Mouse (Mus musculus): ENCODE data around the gene Msh2.
A peak's percentile ranks its signal among the peaks of the same experiment; 100 is the strongest.

The Msh2 gene

DNA sequence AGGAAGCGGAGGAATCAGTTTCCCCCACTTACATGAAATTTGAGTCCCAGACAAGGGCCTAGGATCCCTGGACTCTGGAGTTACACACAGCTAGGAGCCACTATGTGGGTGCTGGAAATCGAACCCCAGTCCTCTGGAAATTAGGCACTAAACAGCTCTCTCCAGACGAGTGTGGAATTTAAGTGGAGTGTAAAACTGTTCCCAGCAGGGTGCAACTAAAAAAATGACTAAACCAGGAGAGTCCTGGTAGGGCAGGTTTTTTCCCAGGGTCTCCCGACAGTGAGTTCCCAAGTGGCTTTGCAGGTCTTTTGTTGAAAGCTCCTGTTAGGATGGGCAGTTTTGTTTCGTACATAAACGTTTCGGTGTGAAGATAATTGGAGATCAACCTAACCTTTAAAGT is 52.6 kb downstream of the Msh2 start:
- no peak for DNase-seq

GRCm38 (mm10) chr17:87726489-87727356 is 54.6 kb downstream of the Msh2 start:
- no peak for DNase-seq

- DNase-seq = no peak
Measured at GRCm38 (mm10) chr17:87731962-87732361, 59.8 kb downstream of the Msh2 start.

GRCm38 (mm10) chr17:87734471-87734870 is 62.3 kb downstream of the Msh2 start:
- no peak for DNase-seq

GRCm38 (mm10) chr17:87737144-87737543 is 65.0 kb downstream of the Msh2 start:
- no peak for DNase-seq

- DNase-seq = no peak
Measured at GRCm38 (mm10) chr17:87739835-87740234, 67.7 kb downstream of the Msh2 start.

DNA sequence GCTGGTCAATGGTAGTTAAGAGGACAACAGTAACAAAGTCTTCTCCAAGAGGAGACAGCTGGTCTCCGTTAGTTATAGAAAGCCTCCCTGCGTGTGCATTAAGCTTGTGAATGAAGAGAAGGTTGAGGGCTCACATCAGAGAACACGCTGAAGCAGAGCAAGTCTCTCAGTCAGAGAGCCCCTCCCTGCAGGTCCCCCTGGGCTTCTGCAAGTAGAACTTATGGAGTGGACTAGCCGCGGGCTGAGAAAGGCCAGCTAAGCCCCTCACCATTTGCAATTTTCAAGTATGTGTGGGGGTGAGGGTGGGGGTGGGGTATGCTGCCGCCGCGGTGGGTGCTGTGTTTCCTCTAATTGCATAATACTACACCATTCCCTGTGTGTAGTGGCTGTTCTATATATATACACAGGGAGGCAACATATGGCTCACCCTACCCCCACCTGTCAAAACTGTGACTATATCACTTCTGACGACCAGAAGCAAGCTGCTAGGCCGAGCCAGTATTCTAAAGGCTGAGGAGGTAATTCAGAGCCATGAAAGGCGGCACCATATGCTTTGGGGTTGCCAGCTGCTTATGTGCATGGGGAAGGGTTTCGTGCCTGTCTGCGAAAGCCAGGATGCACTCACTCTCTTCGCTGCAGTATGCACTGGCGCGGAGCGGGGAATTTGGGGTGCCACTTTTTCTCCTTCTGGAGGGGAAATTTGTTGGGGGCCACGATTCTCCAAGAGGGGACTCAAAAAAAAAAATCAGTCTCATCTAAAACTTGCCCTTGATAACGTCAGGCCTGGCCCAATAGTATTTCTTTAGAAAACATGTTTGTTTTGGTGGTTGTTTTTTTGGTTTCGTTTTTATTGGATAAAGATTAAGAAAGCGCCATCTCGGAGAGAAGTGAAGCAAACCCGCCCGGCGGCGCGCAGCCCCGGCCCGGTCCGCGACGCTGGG is 73.1 kb downstream of the Msh2 start:
- no peak for DNase-seq

DNA sequence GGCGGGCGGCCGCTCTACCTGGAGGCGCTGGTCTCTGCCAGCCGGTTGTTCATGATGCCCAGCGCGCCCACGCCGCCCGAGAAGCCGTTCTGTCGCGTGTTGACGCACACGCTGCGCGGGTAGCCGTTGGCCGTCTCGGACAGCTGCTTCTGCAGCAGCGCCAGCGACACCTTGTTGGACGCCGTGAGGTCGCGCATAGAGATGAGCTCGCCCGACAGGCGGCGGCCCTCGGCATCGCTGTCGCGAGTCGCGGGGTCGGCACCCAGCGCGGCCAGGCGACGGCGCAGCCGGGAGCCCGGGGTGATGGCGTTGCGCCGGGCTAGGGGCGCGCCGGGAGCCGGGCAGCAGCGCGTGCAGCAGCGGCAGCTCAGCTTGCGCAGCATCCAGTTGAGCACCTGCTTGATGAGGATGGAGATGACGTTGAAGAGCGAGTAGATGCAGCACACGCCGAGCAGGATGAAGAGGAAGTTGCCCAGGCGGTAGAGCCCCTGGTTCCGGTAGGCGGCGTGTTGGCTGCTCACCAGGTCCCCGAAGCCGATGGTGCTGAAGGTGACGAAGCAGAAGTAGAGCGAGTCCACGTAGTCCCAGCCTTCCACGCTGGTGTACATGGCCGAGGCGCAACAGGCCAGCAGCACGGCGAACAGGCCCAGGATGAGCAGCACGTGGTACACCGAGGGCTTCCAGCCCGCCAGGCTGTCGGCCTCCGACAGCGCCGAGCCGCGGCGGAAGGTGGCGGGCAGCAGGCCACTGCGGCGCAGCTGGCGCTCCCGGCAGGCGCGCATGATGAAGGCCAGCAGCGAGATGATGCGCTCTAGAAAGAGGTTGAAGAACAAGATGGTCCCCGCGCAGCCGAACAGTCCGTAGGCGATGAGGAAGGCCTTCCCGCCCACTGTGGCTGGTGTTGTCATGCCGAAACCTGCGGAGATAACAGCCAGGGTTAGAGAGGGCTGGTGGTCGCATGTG is 74.1 kb downstream of the Msh2 start:
- DNase-seq = peak; percentile 70

GRCm38 (mm10) chr17:87760315-87760714 is 88.2 kb downstream of the Msh2 start:
- no peak for DNase-seq

- DNase-seq = no peak
Measured at GRCm38 (mm10) chr17:87763146-87763545, 91.0 kb downstream of the Msh2 start.

GRCm38 (mm10) chr17:87765031-87765430 is 92.9 kb downstream of the Msh2 start:
- no peak for DNase-seq

DNA sequence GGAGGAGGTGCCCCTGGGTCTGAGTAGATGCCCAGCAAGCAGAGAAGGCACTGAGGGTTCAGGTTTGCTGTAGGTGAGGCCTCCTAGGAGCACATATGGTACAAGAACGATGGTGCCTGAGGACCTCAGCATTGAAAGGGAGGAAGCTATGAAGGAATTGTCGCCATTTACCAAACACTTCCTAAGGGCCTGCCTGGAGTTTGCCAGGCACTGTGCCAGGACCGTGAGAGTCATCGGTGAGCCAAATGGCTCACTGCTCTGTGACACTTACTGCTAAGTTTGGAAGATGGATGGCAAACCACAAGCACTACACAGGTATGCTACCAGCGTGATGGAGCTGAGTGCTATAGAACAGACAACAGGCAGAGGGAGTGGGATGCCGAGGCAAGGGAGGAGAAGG is 94.8 kb downstream of the Msh2 start:
- DNase-seq = no peak

DNA sequence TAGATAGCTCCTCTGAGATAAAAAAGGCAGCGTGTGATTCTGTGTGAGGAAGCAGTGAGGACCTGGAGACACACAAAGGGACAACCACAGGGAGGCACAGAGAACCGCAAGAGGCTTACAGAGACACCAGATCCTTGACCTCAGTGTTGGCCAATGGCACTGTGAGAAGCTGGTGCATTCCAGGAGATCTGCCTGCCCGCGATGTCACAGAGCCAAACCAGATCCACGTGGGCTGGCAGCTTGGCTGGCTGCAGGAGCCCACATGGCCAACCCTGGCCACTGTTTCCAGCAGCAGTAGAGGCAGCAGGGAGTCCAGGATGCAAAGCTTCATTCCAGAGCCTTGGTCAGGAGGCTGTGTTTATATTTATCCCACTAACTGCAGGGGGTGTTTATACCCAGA is 98.6 kb downstream of the Msh2 start:
- DNase-seq = no peak

DNA sequence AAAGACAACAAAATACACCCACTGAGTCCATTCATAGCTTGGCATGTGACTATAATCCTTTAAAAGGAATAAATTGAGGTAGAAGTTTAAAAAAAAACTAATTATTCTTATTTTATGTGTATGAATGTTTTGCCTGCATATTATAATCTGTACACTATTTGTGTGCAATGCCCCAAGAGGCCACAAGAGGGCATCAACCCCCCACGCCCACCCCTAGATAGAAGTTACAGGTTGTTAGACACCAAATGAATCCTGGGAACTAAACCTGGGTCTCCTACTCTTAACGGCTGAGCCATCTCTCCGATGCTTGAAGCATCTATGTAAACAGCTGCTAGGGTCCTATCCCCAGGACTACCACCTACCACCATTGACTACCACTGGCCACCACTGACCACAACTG is 101.0 kb downstream of the Msh2 start:
- DNase-seq = no peak
